ENCODE assay signal across 8 mouse cellular contexts in genomic region chr14:18226181-18226580, GRCm38 (mm10). TPM values are rescaled to one million over a fixed set of nuclear protein-coding genes. Genes with fewer than 3 reads are reported as not detected.
DNase-seq lines count a peak whose midpoint lies in the region; ATAC-seq lines count a peak whose summit lies in the region.
"Not testable (repeated sequence)": the region's sequence is repeated elsewhere in the genome, so short reads cannot be mapped to it uniquely, and the experiment has no call there.

No protein-coding gene starts in this region.

- H3K27ac ChIP-seq in forebrain, embryonic 16.5 days (ENCODE audit: low read length); heart, embryonic 16.5 days (ENCODE audit: low read length); hindbrain, embryonic 16.5 days (ENCODE audit: low read depth, low read length); midbrain, embryonic 13.5 days; neural tube, embryonic 15.5 days (replicated peaks): not testable (repeated sequence)

- not testable (repeated sequence) for H3K4me1 ChIP-seq in forebrain, embryonic 16.5 days (replicated peaks; ENCODE audit: control insufficient read depth, insufficient read depth, low read length); heart, embryonic 16.5 days (ENCODE audit: control insufficient read depth, insufficient read depth, low read length); hindbrain, embryonic 16.5 days (ENCODE audit: control insufficient read depth, insufficient read depth, low read depth, low read length); midbrain, embryonic 13.5 days (replicated peaks); neural tube, embryonic 15.5 days

- H3K4me2 ChIP-seq in forebrain, embryonic 16.5 days (ENCODE audit: low read length), result not testable (repeated sequence)
- peak overlapping the region; percentile 27; the same call in 1 of the 2 replicates for H3K4me2 ChIP-seq in heart, embryonic 16.5 days (ENCODE audit: low read depth, low read length)
- peak overlapping the region; percentile 16; the same call in 1 of the 2 replicates for H3K4me2 ChIP-seq in hindbrain, embryonic 16.5 days (ENCODE audit: low read length)
- H3K4me2 ChIP-seq in midbrain, embryonic 13.5 days (replicated peaks), result peak overlapping the region; percentile 25; the same call in 1 of the 2 replicates
- peak overlapping the region; percentile 11; the same call in 1 of the 2 replicates for H3K4me2 ChIP-seq in neural tube, embryonic 15.5 days

- H3K27me3 ChIP-seq in forebrain, embryonic 16.5 days (replicated peaks; ENCODE audit: control insufficient read depth, insufficient read depth, low read length); heart, embryonic 16.5 days (ENCODE audit: control insufficient read depth, insufficient read depth, low read length); hindbrain, embryonic 16.5 days (replicated peaks; ENCODE audit: control insufficient read depth, insufficient read depth, low read length); midbrain, embryonic 13.5 days; neural tube, embryonic 15.5 days (replicated peaks): not testable (repeated sequence)

- H3K36me3 ChIP-seq in forebrain, embryonic 16.5 days (ENCODE audit: control insufficient read depth, insufficient read depth); heart, embryonic 16.5 days (ENCODE audit: control insufficient read depth, insufficient read depth); hindbrain, embryonic 16.5 days (ENCODE audit: control insufficient read depth, insufficient read depth, low read length); midbrain, embryonic 13.5 days; neural tube, embryonic 15.5 days: not testable (repeated sequence)

- H3K9ac ChIP-seq in forebrain, embryonic 16.5 days (replicated peaks; ENCODE audit: low read depth, low read length); heart, embryonic 16.5 days (ENCODE audit: low read length); hindbrain, embryonic 16.5 days (ENCODE audit: low read depth, low read length); midbrain, embryonic 13.5 days (replicated peaks); neural tube, embryonic 15.5 days (replicated peaks): not testable (repeated sequence)

- ATAC-seq in forebrain, embryonic 16.5 days, result peak; percentile 40; the same call in 1 of the 2 replicates
- ATAC-seq in heart, embryonic 16.5 days (replicated peaks; ENCODE audit: extremely low read depth, insufficient read depth, low FRiP score); hindbrain, embryonic 16.5 days; midbrain, embryonic 13.5 days; neural tube, embryonic 15.5 days (ENCODE audit: low FRiP score): not testable (repeated sequence)

- H3K9me3 ChIP-seq in forebrain, embryonic 16.5 days (ENCODE audit: control insufficient read depth, low read length); heart, embryonic 16.5 days (replicated peaks; ENCODE audit: control insufficient read depth, low read length); hindbrain, embryonic 16.5 days (ENCODE audit: control insufficient read depth, low read length); midbrain, embryonic 13.5 days; neural tube, embryonic 15.5 days (replicated peaks): not testable (repeated sequence)

- DNase-seq in cerebellum, adult 11-12 months, result peak; percentile 59
- DNase-seq in cerebellum, postnatal 10 days, result peak; percentile 43 to 59
- DNase-seq in kidney, adult 8-10 months, result peak; percentile 40 to 56

- not testable (repeated sequence) for H3K4me3 ChIP-seq in forebrain, embryonic 16.5 days (replicated peaks; ENCODE audit: low read length); heart, embryonic 16.5 days (ENCODE audit: low read length); hindbrain, embryonic 16.5 days (ENCODE audit: low read length); midbrain, embryonic 13.5 days (replicated peaks); neural tube, embryonic 15.5 days (replicated peaks)

- 34% methylated on average over 11 of the region's 11 CpGs for WGBS in forebrain, embryonic 16.5 days
- 54% methylated on average over 11 of the region's 11 CpGs for WGBS in heart, embryonic 16.5 days
- 41% methylated on average over 11 of the region's 11 CpGs for WGBS in hindbrain, embryonic 16.5 days
- 50% methylated on average over 11 of the region's 11 CpGs for WGBS in midbrain, embryonic 13.5 days
- 43% methylated on average over 11 of the region's 11 CpGs for WGBS in neural tube, embryonic 15.5 days

RNA-seq across cellular contexts. Expression of gene Nr1d2, which starts 12.7 kb away (rescaled TPM):
- 6.9 and 10.1 TPM in 2 replicates for polyA plus RNA-seq in forebrain, embryonic 16.5 days (2015; fragmentation: Nextera tagmentation; extraction: Ambion mirVana)
- polyA plus RNA-seq in heart, embryonic 16.5 days (2015; fragmentation: Nextera tagmentation; extraction: Ambion mirVana), result 11.8 and 12.3 TPM in 2 replicates
- polyA plus RNA-seq in hindbrain, embryonic 16.5 days (2015; fragmentation: Nextera tagmentation; extraction: Ambion mirVana), result 6.6 and 7.1 TPM in 2 replicates
- 4.0 and 5.1 TPM in 2 replicates for polyA plus RNA-seq in midbrain, embryonic 13.5 days (2015; fragmentation: Nextera tagmentation; extraction: Ambion mirVana)
- 5.6 and 6.1 TPM in 2 replicates for polyA plus RNA-seq in neural tube, embryonic 15.5 days (2015; fragmentation: Nextera tagmentation; extraction: Ambion mirVana)

RNA-seq across cellular contexts. Expression of gene Nkiras1, which starts 44.8 kb away (rescaled TPM):
- polyA plus RNA-seq in forebrain, embryonic 16.5 days (2015; fragmentation: Nextera tagmentation; extraction: Ambion mirVana), result 34.7 and 36.2 TPM in 2 replicates
- 25.3 TPM in 2 replicates for polyA plus RNA-seq in heart, embryonic 16.5 days (2015; fragmentation: Nextera tagmentation; extraction: Ambion mirVana)
- 60.6 and 70.4 TPM in 2 replicates for polyA plus RNA-seq in hindbrain, embryonic 16.5 days (2015; fragmentation: Nextera tagmentation; extraction: Ambion mirVana)
- 32.2 and 32.8 TPM in 2 replicates for polyA plus RNA-seq in midbrain, embryonic 13.5 days (2015; fragmentation: Nextera tagmentation; extraction: Ambion mirVana)
- 60.9 and 70.3 TPM in 2 replicates for polyA plus RNA-seq in neural tube, embryonic 15.5 days (2015; fragmentation: Nextera tagmentation; extraction: Ambion mirVana)

RNA-seq across cellular contexts. Expression of gene Rpl15, which starts 45.0 kb away (rescaled TPM):
- polyA plus RNA-seq in forebrain, embryonic 16.5 days (2015; fragmentation: Nextera tagmentation; extraction: Ambion mirVana), result 303 and 306 TPM in 2 replicates
- polyA plus RNA-seq in heart, embryonic 16.5 days (2015; fragmentation: Nextera tagmentation; extraction: Ambion mirVana), result 203 and 235 TPM in 2 replicates
- 248 and 259 TPM in 2 replicates for polyA plus RNA-seq in hindbrain, embryonic 16.5 days (2015; fragmentation: Nextera tagmentation; extraction: Ambion mirVana)
- polyA plus RNA-seq in midbrain, embryonic 13.5 days (2015; fragmentation: Nextera tagmentation; extraction: Ambion mirVana), result 322 and 334 TPM in 2 replicates
- 264 and 298 TPM in 2 replicates for polyA plus RNA-seq in neural tube, embryonic 15.5 days (2015; fragmentation: Nextera tagmentation; extraction: Ambion mirVana)
